Mouse (Mus musculus): ENCODE data around the gene Npas3.

GRCm38 (mm10) chr12:53962004-53962403, 713.5 kb downstream of the Npas3 start:
- TF ChIP-seq CTCF (IDR thresholded peaks at IDR 0.05; ENCODE audit: low read depth) (no peak), EP300 (IDR thresholded peaks at IDR 0.05; ENCODE audit: low read depth) (no peak)
